Comparison of ENCODE assay signal across 20 mouse cellular contexts in genomic region chr8:9859286-9859685, GRCm38 (mm10). TPM values are rescaled to one million over a fixed set of nuclear protein-coding genes. Genes with fewer than 3 reads are reported as not detected.
A peak's percentile ranks its signal among the peaks of the same experiment; 100 is the strongest.
DNase-seq lines count a peak whose midpoint lies in the region; ATAC-seq and TF ChIP-seq lines count a peak whose summit lies in the region.
"Had no signal": no experiment of that assay in that cellular context is flagged by ENCODE, and none has a peak within 500 bp of the region (broad histone marks: within the 10 kb centered on the region; RNA-seq: fewer than 3 reads in every experiment).

No protein-coding gene starts in this region.

- H3K27me3 ChIP-seq in forebrain, postnatal 0 days (ENCODE audit: insufficient read depth, low read length) = no peaks in the 10 kb centered on the region
- no peaks in the 10 kb centered on the region for H3K27me3 ChIP-seq in forebrain, embryonic 16.5 days (replicated peaks; ENCODE audit: control insufficient read depth, insufficient read depth, low read length)
- no peaks in the 10 kb centered on the region for H3K27me3 ChIP-seq in midbrain, embryonic 10.5 days (ENCODE audit: low read depth, poor library complexity, severe bottlenecking)
- H3K27me3 ChIP-seq in midbrain, embryonic 15.5 days (replicated peaks) = no peaks in the 10 kb centered on the region
- H3K27me3 ChIP-seq: forebrain, embryonic 15.5 days; limb, embryonic 15.5 days; stomach, embryonic 15.5 days had no signal

- no peak overlapping the region for H3K4me3 ChIP-seq in forebrain, postnatal 0 days (ENCODE audit: low read depth, low read length)
- H3K4me3 ChIP-seq in forebrain, embryonic 16.5 days (replicated peaks; ENCODE audit: low read length) = no peak overlapping the region
- no peak overlapping the region for H3K4me3 ChIP-seq in midbrain, embryonic 10.5 days
- H3K4me3 ChIP-seq in midbrain, embryonic 15.5 days = no peak overlapping the region
- H3K4me3 ChIP-seq: forebrain, embryonic 15.5 days; layer of hippocampus, adult 2 months; limb, embryonic 15.5 days; stomach, embryonic 15.5 days had no signal

- 0 out of 2 replicates have a peak, but pooled peaks cover 3% of the 10 kb centered on the region for H3K4me1 ChIP-seq in forebrain, postnatal 0 days (ENCODE audit: insufficient read depth)
- peaks cover 5% of the 10 kb centered on the region; the same call in 1 of the 2 replicates for H3K4me1 ChIP-seq in forebrain, embryonic 16.5 days (replicated peaks; ENCODE audit: control insufficient read depth, insufficient read depth, low read length)
- peaks cover 26% of the 10 kb centered on the region for H3K4me1 ChIP-seq in midbrain, embryonic 10.5 days
- H3K4me1 ChIP-seq in midbrain, embryonic 15.5 days = peaks cover 8% of the 10 kb centered on the region
- H3K4me1 ChIP-seq: limb, embryonic 15.5 days; stomach, embryonic 15.5 days had no signal

- no peak overlapping the region for H3K27ac ChIP-seq in forebrain, postnatal 0 days (ENCODE audit: low read depth, low read length)
- no peak overlapping the region for H3K27ac ChIP-seq in forebrain, embryonic 16.5 days (ENCODE audit: low read length)
- H3K27ac ChIP-seq in midbrain, embryonic 10.5 days (replicated peaks) = peak overlapping the region; percentile 46; the same call in 1 of the 2 replicates
- no peak overlapping the region for H3K27ac ChIP-seq in midbrain, embryonic 15.5 days
- H3K27ac ChIP-seq: forebrain, embryonic 15.5 days; layer of hippocampus, adult 2 months; limb, embryonic 15.5 days; stomach, embryonic 15.5 days had no signal

- 16% methylated on average over 2 of the region's 2 CpGs for WGBS in forebrain, postnatal 0 days
- 11% methylated on average over 2 of the region's 2 CpGs for WGBS in forebrain, embryonic 16.5 days
- 16% methylated on average over 2 of the region's 2 CpGs for WGBS in midbrain, embryonic 10.5 days
- WGBS in midbrain, embryonic 15.5 days = 7% methylated on average over 2 of the region's 2 CpGs

- no peak for DNase-seq in forebrain, postnatal 0 days
- DNase-seq in midbrain, embryonic 10.5 days (ENCODE audit: low spot score) = peak; percentile 56
- peak; percentile 35 for DNase-seq in kidney, postnatal 10 days
- DNase-seq in yolk sac, embryonic 10.5 days (ENCODE audit: low spot score) = peak; percentile 15
- DNase-seq in urinary bladder, postnatal 10 days (ENCODE audit: low spot score) = no peak
- DNase-seq: adrenal gland, postnatal 10 days; cerebellum, postnatal 14 days; lung, adult 2 months had no signal

- no peaks in the 10 kb centered on the region for H3K9me3 ChIP-seq in forebrain, postnatal 0 days (ENCODE audit: low read length)
- no peaks in the 10 kb centered on the region for H3K9me3 ChIP-seq in forebrain, embryonic 16.5 days (ENCODE audit: control insufficient read depth, low read length)
- H3K9me3 ChIP-seq in midbrain, embryonic 10.5 days (replicated peaks) = no peaks in the 10 kb centered on the region
- H3K9me3 ChIP-seq in midbrain, embryonic 15.5 days = no peaks in the 10 kb centered on the region
- H3K9me3 ChIP-seq: forebrain, embryonic 15.5 days; limb, embryonic 15.5 days; stomach, embryonic 15.5 days had no signal

- no peak overlapping the region for H3K4me2 ChIP-seq in forebrain, postnatal 0 days (ENCODE audit: low read depth)
- no peak overlapping the region for H3K4me2 ChIP-seq in forebrain, embryonic 16.5 days (ENCODE audit: low read length)
- no peak overlapping the region for H3K4me2 ChIP-seq in midbrain, embryonic 15.5 days
- H3K4me2 ChIP-seq: forebrain, embryonic 15.5 days; limb, embryonic 15.5 days; stomach, embryonic 15.5 days had no signal

- peak; percentile 50; the same call in 1 of the 2 replicates for ATAC-seq in forebrain, postnatal 0 days
- ATAC-seq in forebrain, embryonic 16.5 days = no peak
- no peak for ATAC-seq in midbrain, embryonic 15.5 days (replicated peaks)
- ATAC-seq in activated CD4-positive, CD25-positive, alpha-beta regulatory T cell, adult 4 months = no peak
- ATAC-seq: forebrain, embryonic 15.5 days had no signal

- H3K36me3 ChIP-seq in forebrain, postnatal 0 days (ENCODE audit: insufficient read depth) = no peaks in the 10 kb centered on the region
- no peaks in the 10 kb centered on the region for H3K36me3 ChIP-seq in forebrain, embryonic 16.5 days (ENCODE audit: control insufficient read depth, insufficient read depth)
- H3K36me3 ChIP-seq in midbrain, embryonic 10.5 days = no peaks in the 10 kb centered on the region
- no peaks in the 10 kb centered on the region for H3K36me3 ChIP-seq in midbrain, embryonic 15.5 days (replicated peaks)
- H3K36me3 ChIP-seq: forebrain, embryonic 15.5 days; limb, embryonic 15.5 days; stomach, embryonic 15.5 days had no signal

- 0 out of 2 replicates have a peak overlapping the region, but pooled peaks have one; percentile 10 for H3K9ac ChIP-seq in forebrain, postnatal 0 days
- H3K9ac ChIP-seq in forebrain, embryonic 16.5 days (replicated peaks; ENCODE audit: low read depth, low read length) = no peak overlapping the region
- H3K9ac ChIP-seq in midbrain, embryonic 15.5 days = no peak overlapping the region
- H3K9ac ChIP-seq: forebrain, embryonic 15.5 days; limb, embryonic 15.5 days; stomach, embryonic 15.5 days had no signal

- TF ChIP-seq CTCF in forebrain, postnatal 0 days (IDR thresholded peaks at IDR 0.05; ENCODE audit: low read depth) = no peak

RNA-seq across cellular contexts. Expression of gene Gm10217, which starts 4.8 kb away (rescaled TPM):
- not detected in 2 replicates for total RNA-seq in forebrain, postnatal 0 days (2014; rRNA removed)
- not detected in 2 replicates for polyA plus RNA-seq in forebrain, postnatal 0 days (2015; fragmentation: Nextera tagmentation; extraction: Ambion mirVana)
- not detected in 2 replicates for polyA plus RNA-seq in forebrain, embryonic 16.5 days (2015; fragmentation: Nextera tagmentation; extraction: Ambion mirVana)
- not detected in 2 replicates for polyA plus RNA-seq in midbrain, embryonic 10.5 days (2016; fragmentation: Nextera tagmentation; extraction: Ambion mirVana)
- polyA plus RNA-seq in midbrain, embryonic 15.5 days (2015; fragmentation: Nextera tagmentation; extraction: Ambion mirVana) = not detected in 2 replicates
- not detected for polyA plus RNA-seq in activated CD4-positive, CD25-positive, alpha-beta regulatory T cell, adult 4 months (2017; shearing (Covaris generic))
- total RNA-seq: adrenal gland, postnatal 10 days; layer of hippocampus, adult 2 months; left cerebral cortex, adult 8-10 months; megakaryocyte, adult 5-6 weeks had no signal
- polyA plus RNA-seq: forebrain, embryonic 15.5 days; gonadal fat pad, adult 2 months; heart, postnatal 0 days; limb, embryonic 15.5 days; lung, adult 2 months; small intestine, adult 2 months; stomach, embryonic 15.5 days had no signal

Comparison
In these comparisons a context has a peak if more than half of its experiments do, and no peak if none do; other contexts are left out.
1. DNase-seq: peak in midbrain, embryonic 10.5 days (single experiment), kidney, postnatal 10 days (single experiment) and yolk sac, embryonic 10.5 days (single experiment); none in forebrain, postnatal 0 days (single experiment) and urinary bladder, postnatal 10 days (single experiment).